Mouse (Mus musculus) midbrain, embryonic 13.5 days (tissue): Measurements from ENCODE around the gene Ifitm2. TPM values are rescaled to one million over a fixed set of nuclear protein-coding genes. Genes with fewer than 3 reads are reported as not detected.

Experiments used
- ATAC-seq: fragments of 200-750 bp; cut with Nextera tagmentation; 2 replicates; pipeline ENCODE4 v1.8.0; 2017; ENCODE audit warnings: mild to moderate bottlenecking, moderate TSS enrichment, moderate library complexity
- H3K27ac ChIP-seq: fragments of 300-500 bp; sonication (generic); 2 replicates; pipeline ENCODE4 v1.5.1; 2015; ENCODE audit warnings: inconsistent platforms, mild to moderate bottlenecking, moderate library complexity
- H3K27me3 ChIP-seq: fragments of 300-500 bp; sonication (generic); 2 replicates; pipeline ENCODE4 v1.6.1; 2015; ENCODE audit warnings: mild to moderate bottlenecking, inconsistent platforms
- H3K36me3 ChIP-seq: fragments of 300-500 bp; sonication (generic); 2 replicates; pipeline ENCODE4 v1.6.1; 2015; ENCODE audit warnings: mild to moderate bottlenecking, inconsistent platforms
- H3K4me1 ChIP-seq: fragments of 300-500 bp; sonication (generic); replicated peaks from 2 replicates; pipeline ENCODE4 v1.6.1; 2015; ENCODE audit warnings: inconsistent platforms
- H3K4me2 ChIP-seq: fragments of 300-500 bp; sonication (generic); replicated peaks from 2 replicates; pipeline ENCODE4 v1.6.1; 2015; ENCODE audit warnings: moderate library complexity, mild to moderate bottlenecking, inconsistent platforms
- H3K4me3 ChIP-seq: fragments of 300-500 bp; sonication (generic); replicated peaks from 2 replicates; pipeline ENCODE4 v1.5.1; 2015; ENCODE audit warnings: mild to moderate bottlenecking, inconsistent platforms
- H3K9ac ChIP-seq: fragments of 300-500 bp; sonication (generic); replicated peaks from 2 replicates; pipeline ENCODE4 v1.6.1; 2015; ENCODE audit warnings: mild to moderate bottlenecking, inconsistent platforms
- H3K9me3 ChIP-seq: fragments of 300-500 bp; sonication (generic); 2 replicates; pipeline ENCODE4 v1.6.1; 2016; ENCODE audit warnings: mild to moderate bottlenecking, inconsistent platforms
- WGBS: fragments of 180-500 bp; shearing (Covaris S2); methylation state at CpG from one replicate; pipeline ENCODE4 v1.1.7; 2015; 5-methylcytosine and 5-hydroxymethylcytosine counted together
- polyA plus RNA-seq: library from polyadenylated mRNA; unstranded; fragments of >200 nt; fragmentation: Nextera tagmentation; extraction: Ambion mirVana; gene quantifications from 2 replicates; pipeline ENCODE4 v1.2.1, GENCODE M21; 2015

Gene Ifitm2
- polyA plus RNA-seq, 1 experiment from 2014 or later = 144 TPM

GRCm38 (mm10) chr7:140962733-140963132 is 6.9 kb upstream of the Ifitm2 start:
- Histone ChIP-seq H3K27ac (no peak overlapping the region), H3K9ac (no peak overlapping the region), H3K4me2 (no peak overlapping the region), H3K4me3 (no peak overlapping the region), H3K36me3 (no peaks in the 10 kb centered on the region), H3K9me3 (no peaks in the 10 kb centered on the region), H3K27me3 (peaks cover 6% of the 10 kb centered on the region; the same call in 1 of the 2 replicates), H3K4me1 (peaks cover 7% of the 10 kb centered on the region; the same call in 1 of the 2 replicates)
- WGBS = 59% methylated on average over 2 of the region's 2 CpGs
- ATAC-seq = no peak

GRCm38 (mm10) chr7:140961416-140961815 is 5.6 kb upstream of the Ifitm2 start:
- WGBS = 50% methylated on average over 2 of the region's 2 CpGs
- ATAC-seq = no peak

GRCm38 (mm10) chr7:140960026-140960425 is 4.2 kb upstream of the Ifitm2 start:
- H3K4me3 ChIP-seq = no peak overlapping the region
- peaks cover 12% of the 10 kb centered on the region; the same call in 1 of the 2 replicates for H3K27me3 ChIP-seq
- WGBS = 55% methylated on average over 5 of the region's 5 CpGs
- no peak overlapping the region for H3K9ac ChIP-seq
- H3K4me1 ChIP-seq = peaks cover 10% of the 10 kb centered on the region
- no peak overlapping the region for H3K27ac ChIP-seq
- H3K9me3 ChIP-seq = no peaks in the 10 kb centered on the region
- ATAC-seq = no peak
- no peak overlapping the region for H3K4me2 ChIP-seq
- H3K36me3 ChIP-seq = no peaks in the 10 kb centered on the region

More at GRCm38 (mm10) chr7:140961416-140961815, 5.6 kb upstream of the Ifitm2 start:
- no peak overlapping the region for H3K4me2 ChIP-seq
- no peak overlapping the region for H3K9ac ChIP-seq
- no peak overlapping the region for H3K4me3 ChIP-seq
- H3K4me1 ChIP-seq = peaks cover 6% of the 10 kb centered on the region; the same call in 1 of the 2 replicates
- no peak overlapping the region for H3K27ac ChIP-seq
- no peaks in the 10 kb centered on the region for H3K9me3 ChIP-seq
- H3K36me3 ChIP-seq = no peaks in the 10 kb centered on the region
- peaks cover 6% of the 10 kb centered on the region; the same call in 1 of the 2 replicates for H3K27me3 ChIP-seq

GRCm38 (mm10) chr7:140959181-140959901 is 3.6 kb upstream of the Ifitm2 start:
- Histone ChIP-seq H3K36me3 (no peaks in the 10 kb centered on the region), H3K27me3 (peaks cover 12% of the 10 kb centered on the region; the same call in 1 of the 2 replicates), H3K27ac (no peak overlapping the region), H3K4me3 (no peak overlapping the region), H3K4me1 (peaks cover 17% of the 10 kb centered on the region), H3K9me3 (no peaks in the 10 kb centered on the region), H3K4me2 (no peak overlapping the region), H3K9ac (no peak overlapping the region)
- no peak for ATAC-seq
- WGBS = 3% methylated on average over 9 of the region's 9 CpGs

- no peak overlapping the region for H3K27ac ChIP-seq
- ATAC-seq = no peak
- WGBS = 60% methylated on average over 6 of the region's 6 CpGs
Measured at GRCm38 (mm10) chr7:140956556-140956869, 726 bp upstream of the Ifitm2 start.

GRCm38 (mm10) chr7:140955342-140955741 is 445 bp downstream of the Ifitm2 start:
- H3K9ac ChIP-seq = peak overlapping the region; percentile 56
- WGBS = 6% methylated on average over 17 of the region's 17 CpGs
- H3K27ac ChIP-seq = no peak overlapping the region
- ATAC-seq = peak; percentile 68
- H3K9me3 ChIP-seq = no peaks in the 10 kb centered on the region
- peaks cover 31% of the 10 kb centered on the region for H3K4me1 ChIP-seq
- peak overlapping the region; percentile 33 for H3K4me3 ChIP-seq
- no peaks in the 10 kb centered on the region for H3K36me3 ChIP-seq
- peak overlapping the region; percentile 54 for H3K4me2 ChIP-seq
- H3K27me3 ChIP-seq = peaks cover 12% of the 10 kb centered on the region; the same call in 1 of the 2 replicates

More at GRCm38 (mm10) chr7:140956556-140956869, 726 bp upstream of the Ifitm2 start:
- peaks cover 20% of the 10 kb centered on the region for H3K4me1 ChIP-seq
- H3K9me3 ChIP-seq = no peaks in the 10 kb centered on the region
- H3K36me3 ChIP-seq = no peaks in the 10 kb centered on the region
- H3K27me3 ChIP-seq = peaks cover 12% of the 10 kb centered on the region; the same call in 1 of the 2 replicates
- H3K4me2 ChIP-seq = no peak overlapping the region
- H3K9ac ChIP-seq = no peak overlapping the region
- H3K4me3 ChIP-seq = no peak overlapping the region

GRCm38 (mm10) chr7:140954733-140955071 is 1.1 kb downstream of the Ifitm2 start:
- no peak for ATAC-seq
- Histone ChIP-seq H3K9ac (no peak overlapping the region), H3K4me2 (peak overlapping the region; percentile 54), H3K9me3 (no peaks in the 10 kb centered on the region), H3K27ac (no peak overlapping the region), H3K4me3 (peak overlapping the region; percentile 33), H3K27me3 (peaks cover 12% of the 10 kb centered on the region; the same call in 1 of the 2 replicates), H3K36me3 (no peaks in the 10 kb centered on the region), H3K4me1 (peaks cover 34% of the 10 kb centered on the region)
- WGBS = 13% methylated on average over 9 of the region's 9 CpGs

GRCm38 (mm10) chr7:140953800-140954732 is 1.7 kb downstream of the Ifitm2 start:
- Histone ChIP-seq H3K9ac (no peak overlapping the region), H3K4me3 (peak overlapping the region; percentile 33; the same call in 1 of the 2 replicates), H3K36me3 (no peaks in the 10 kb centered on the region), H3K27ac (no peak overlapping the region), H3K27me3 (peaks cover 12% of the 10 kb centered on the region; the same call in 1 of the 2 replicates), H3K9me3 (no peaks in the 10 kb centered on the region), H3K4me1 (peaks cover 31% of the 10 kb centered on the region), H3K4me2 (peak overlapping the region; percentile 54)
- no peak for ATAC-seq
- WGBS = 68% methylated on average over 15 of the region's 15 CpGs

- peaks cover 8% of the 10 kb centered on the region; the same call in 1 of the 2 replicates for H3K27me3 ChIP-seq
- H3K9me3 ChIP-seq = no peaks in the 10 kb centered on the region
- no peak overlapping the region for H3K9ac ChIP-seq
- 89% methylated on average over 11 of the region's 11 CpGs for WGBS
- H3K4me1 ChIP-seq = peaks cover 28% of the 10 kb centered on the region
- H3K4me3 ChIP-seq = no peak overlapping the region
- no peak for ATAC-seq
- no peak overlapping the region for H3K27ac ChIP-seq
- H3K4me2 ChIP-seq = no peak overlapping the region
- 0 out of 2 replicates have a peak, but pooled peaks cover 5% of the 10 kb centered on the region for H3K36me3 ChIP-seq
Measured at GRCm38 (mm10) chr7:140953133-140953532, 2.7 kb downstream of the Ifitm2 start.

- 89% methylated on average over 7 of the region's 7 CpGs for WGBS
- Histone ChIP-seq H3K36me3 (0 out of 2 replicates have a peak, but pooled peaks cover 5% of the 10 kb centered on the region), H3K4me2 (no peak overlapping the region), H3K4me1 (peaks cover 28% of the 10 kb centered on the region), H3K9me3 (no peaks in the 10 kb centered on the region), H3K27me3 (0 out of 2 replicates have a peak, but pooled peaks cover 6% of the 10 kb centered on the region), H3K27ac (no peak overlapping the region), H3K9ac (no peak overlapping the region), H3K4me3 (no peak overlapping the region)
- no peak for ATAC-seq
Measured at GRCm38 (mm10) chr7:140952441-140952840, 3.3 kb downstream of the Ifitm2 start.

GRCm38 (mm10) chr7:140951765-140952164 is 4.0 kb downstream of the Ifitm2 start:
- 0 out of 2 replicates have a peak, but pooled peaks cover 6% of the 10 kb centered on the region for H3K27me3 ChIP-seq
- H3K27ac ChIP-seq = no peak overlapping the region
- peaks cover 28% of the 10 kb centered on the region for H3K4me1 ChIP-seq
- H3K4me3 ChIP-seq = no peak overlapping the region
- ATAC-seq = no peak
- no peak overlapping the region for H3K9ac ChIP-seq
- 0 out of 2 replicates have a peak, but pooled peaks cover 5% of the 10 kb centered on the region for H3K36me3 ChIP-seq
- 79% methylated on average over 6 of the region's 6 CpGs for WGBS
- no peak overlapping the region for H3K4me2 ChIP-seq
- no peaks in the 10 kb centered on the region for H3K9me3 ChIP-seq

- 0 out of 2 replicates have a peak, but pooled peaks cover 2% of the 10 kb centered on the region for H3K27me3 ChIP-seq
- ATAC-seq = no peak
- H3K9ac ChIP-seq = no peak overlapping the region
- no peaks in the 10 kb centered on the region for H3K9me3 ChIP-seq
- 62% methylated on average over 8 of the region's 8 CpGs for WGBS
- no peak overlapping the region for H3K4me2 ChIP-seq
- H3K36me3 ChIP-seq = 0 out of 2 replicates have a peak, but pooled peaks cover 5% of the 10 kb centered on the region
- H3K4me3 ChIP-seq = no peak overlapping the region
- no peak overlapping the region for H3K27ac ChIP-seq
- H3K4me1 ChIP-seq = peaks cover 28% of the 10 kb centered on the region
Measured at GRCm38 (mm10) chr7:140951051-140951450, 4.7 kb downstream of the Ifitm2 start.
